Mouse (Mus musculus): ENCODE measurements around the gene Tmod1.

Gene Tmod1

DNA sequence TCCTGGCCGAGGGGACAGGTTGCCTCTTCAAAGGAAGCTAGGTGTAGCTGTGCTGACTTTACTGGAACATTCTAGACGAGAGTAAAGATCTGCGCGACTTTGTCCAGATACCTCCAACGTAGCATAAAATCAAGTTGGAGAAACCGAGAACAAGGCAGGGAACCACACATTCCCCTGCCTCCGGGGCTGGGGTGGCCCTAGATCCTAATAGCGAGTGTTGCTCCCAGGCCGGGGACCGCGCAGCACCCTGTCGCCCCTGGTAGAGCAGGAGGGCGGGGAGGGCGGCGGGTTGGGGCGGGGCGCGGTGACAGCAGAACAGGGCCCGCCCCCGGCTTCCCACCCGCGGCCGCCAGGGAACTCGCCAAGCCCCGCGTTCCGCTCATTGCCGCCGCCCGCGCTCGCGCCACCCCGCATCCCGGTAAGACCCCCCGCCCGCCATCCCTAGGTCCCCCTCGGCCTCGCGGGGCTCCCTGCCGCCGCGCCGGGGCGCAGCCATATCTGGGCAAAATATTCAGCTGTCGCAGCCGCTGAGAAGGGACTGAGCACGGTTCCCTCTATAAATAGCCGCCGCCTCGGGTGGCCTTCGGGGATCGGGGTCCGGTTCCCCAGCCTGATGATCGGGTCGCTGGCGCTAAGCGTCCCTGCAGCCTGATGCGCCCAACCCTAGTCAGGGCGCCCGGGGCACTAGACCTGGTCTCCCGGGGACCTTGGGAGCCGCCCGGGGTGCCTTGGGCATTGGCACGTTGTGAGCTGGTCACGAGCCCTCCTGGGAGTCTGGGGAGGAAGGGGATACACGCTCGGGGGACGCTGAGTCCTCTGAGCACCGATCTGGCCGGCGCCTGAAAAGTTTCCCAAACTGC lies at the start of gene Tmod1:
TSS of gene Tmod1 (plus strand) at position 44 of the 860 bp plus-strand sequence.
- peak; percentile 79 to 90 for DNase-seq (ENCODE audit: low spot score in 2 of 2)

DNA sequence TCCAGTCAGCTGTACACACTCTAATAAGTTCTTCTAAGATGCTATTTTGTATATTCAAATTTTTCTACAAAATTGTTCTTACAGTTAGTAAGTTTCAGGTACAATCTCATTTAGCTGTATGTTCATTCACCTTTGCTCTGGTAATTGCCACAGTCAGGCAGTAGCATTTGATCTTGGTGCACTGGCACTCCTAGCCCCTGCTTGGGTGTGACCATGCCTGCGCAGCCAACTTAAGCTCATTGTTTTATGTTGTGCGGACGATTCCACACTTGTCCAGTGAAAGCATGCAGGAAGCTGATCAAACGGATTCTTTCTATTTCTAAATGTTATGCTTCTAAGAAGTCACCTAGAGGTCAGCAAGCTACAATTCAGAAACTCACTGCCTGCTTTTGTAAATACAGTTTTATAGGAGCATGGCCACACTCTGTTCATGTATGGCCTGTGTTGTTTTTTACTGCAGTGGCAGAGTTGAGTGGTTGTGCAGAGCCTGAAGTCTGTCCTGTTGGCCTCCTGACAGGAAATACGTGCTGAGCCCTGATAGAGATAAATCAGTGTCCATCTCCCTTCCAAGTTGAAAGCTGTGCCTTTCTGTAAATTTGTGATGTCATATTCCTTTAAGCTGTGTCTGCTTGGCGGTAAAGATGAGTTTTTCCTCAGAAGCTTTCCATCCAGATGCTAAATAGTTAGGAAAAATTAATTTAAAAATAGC lies 48.2 kb upstream of the Tmod1 start:
- no peak for DNase-seq (ENCODE audit: low spot score in 2 of 2)

- no peak for DNase-seq (ENCODE audit: low spot score in 2 of 2)
Observed at GRCm38 (mm10) chr4:45998536-45998935, 40.2 kb upstream of the Tmod1 start.

- DNase-seq (ENCODE audit: low spot score in 2 of 2), result no peak
Observed at GRCm38 (mm10) chr4:46008142-46008793, 30.5 kb upstream of the Tmod1 start.

DNA sequence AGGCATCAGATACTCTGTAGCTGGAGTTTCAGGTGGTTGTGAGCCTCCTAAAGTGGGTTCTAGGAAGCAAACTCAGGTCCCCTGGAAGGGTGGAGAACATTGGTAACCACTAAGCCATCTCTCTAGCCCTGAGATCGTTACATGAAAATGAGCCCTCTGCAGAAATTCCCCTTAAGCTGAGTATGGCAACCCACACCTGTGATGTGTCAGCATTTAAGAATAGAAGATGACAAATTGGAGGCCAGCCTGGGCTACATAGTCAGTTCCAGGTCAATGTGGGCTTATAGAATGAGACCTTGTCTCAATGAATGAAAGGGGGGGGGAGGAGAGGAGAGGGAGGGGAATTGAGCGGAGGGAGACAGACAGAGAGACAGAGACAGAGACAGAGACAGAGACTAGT lies 27.0 kb upstream of the Tmod1 start:
- DNase-seq (ENCODE audit: low spot score in 2 of 2), result no peak

DNA sequence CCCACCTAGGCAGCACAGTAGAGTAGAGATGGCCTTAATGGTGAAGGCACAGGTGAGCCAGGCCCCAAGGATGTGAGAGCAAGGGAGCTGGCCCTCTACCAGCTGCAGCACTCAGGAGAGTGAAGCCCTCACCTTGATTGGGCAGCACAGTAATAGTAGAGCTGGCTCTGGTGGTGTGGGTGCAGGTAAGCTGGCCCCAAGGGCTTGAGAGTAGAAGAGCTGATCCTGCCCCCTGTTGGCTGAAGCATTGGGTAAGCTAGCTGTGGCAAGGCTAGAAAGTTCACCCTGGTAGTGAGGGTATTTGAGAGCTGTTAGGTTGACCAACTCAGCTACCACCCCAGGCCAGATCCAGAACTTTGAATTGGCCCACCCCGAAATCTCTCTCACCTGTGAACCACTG lies 23.1 kb upstream of the Tmod1 start:
- DNase-seq (ENCODE audit: low spot score in 2 of 2), result no peak

GRCm38 (mm10) chr4:46023021-46023481 lies 15.7 kb upstream of the Tmod1 start:
- no peak for DNase-seq (ENCODE audit: low spot score in 2 of 2)

- DNase-seq (ENCODE audit: low spot score in 2 of 2), result peak in 1 of 2 experiments; percentile 52
Observed at GRCm38 (mm10) chr4:46025893-46026292, 12.8 kb upstream of the Tmod1 start.

DNA sequence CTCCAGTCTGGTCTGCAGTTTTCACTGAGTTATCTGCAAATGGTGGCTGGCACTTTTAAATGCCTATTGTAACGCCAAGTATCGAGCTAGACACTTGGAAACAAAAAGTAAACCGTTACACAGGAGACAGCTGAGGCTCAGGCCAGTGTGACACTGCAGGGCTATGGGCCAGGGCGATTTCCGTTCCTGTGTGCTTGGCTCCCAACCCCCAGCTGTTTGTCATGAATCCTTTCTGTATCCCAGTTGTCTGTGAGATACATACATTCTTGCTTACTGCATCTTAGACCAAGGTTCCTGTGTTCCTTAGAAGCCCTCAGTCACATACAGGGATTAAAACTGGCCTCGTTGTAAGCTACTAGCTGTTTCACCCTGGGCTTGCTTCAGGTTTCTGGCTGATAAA lies 10.5 kb upstream of the Tmod1 start:
- no peak for DNase-seq (ENCODE audit: low spot score in 2 of 2)

GRCm38 (mm10) chr4:46028781-46029180 lies 10.0 kb upstream of the Tmod1 start:
- no peak for DNase-seq (ENCODE audit: low spot score in 2 of 2)

- DNase-seq (ENCODE audit: low spot score in 2 of 2), result no peak
Observed at GRCm38 (mm10) chr4:46029552-46029951, 9.2 kb upstream of the Tmod1 start.

DNA sequence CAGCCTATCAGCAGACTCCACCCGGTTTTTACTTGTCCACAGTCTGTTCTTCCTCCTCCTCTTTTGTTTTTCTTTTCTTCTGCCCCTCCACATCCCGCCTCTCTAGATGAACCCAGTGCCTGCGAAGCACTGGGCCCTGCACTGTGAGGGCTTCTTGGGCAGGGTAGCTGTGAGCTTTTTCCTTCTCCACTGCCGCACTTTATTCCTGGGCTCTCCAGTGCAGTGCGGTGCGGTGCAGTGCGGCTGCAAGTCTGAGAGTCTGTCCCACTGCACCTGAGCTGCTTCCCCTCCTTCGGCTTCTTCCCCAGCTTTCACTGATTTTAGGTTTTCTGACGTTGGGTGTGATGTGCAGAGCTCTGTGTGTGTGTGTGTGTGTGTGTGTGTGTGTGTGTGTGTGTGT lies 6.3 kb upstream of the Tmod1 start:
- no peak for DNase-seq (ENCODE audit: low spot score in 2 of 2)

DNA sequence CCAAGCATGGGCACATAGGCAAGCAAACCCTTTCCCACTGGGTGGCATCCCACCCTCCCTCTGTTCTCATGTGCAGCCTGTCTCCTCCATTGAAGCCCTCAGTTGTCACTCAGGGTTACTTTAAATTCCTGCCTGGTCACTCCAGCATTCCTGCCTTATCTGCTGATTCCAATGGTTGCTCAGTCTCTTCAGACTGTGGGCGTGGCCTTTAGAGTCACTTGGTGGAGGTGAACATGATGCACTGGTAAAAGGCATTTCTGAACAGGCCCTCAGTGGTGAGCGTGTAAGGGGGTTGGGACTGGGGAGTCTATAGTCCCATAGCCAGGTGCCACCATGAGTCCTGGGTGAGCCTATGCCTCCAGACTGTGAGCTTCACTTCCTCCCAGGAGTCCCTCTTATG lies 5.5 kb upstream of the Tmod1 start:
- DNase-seq (ENCODE audit: low spot score in 2 of 2), result no peak

DNA sequence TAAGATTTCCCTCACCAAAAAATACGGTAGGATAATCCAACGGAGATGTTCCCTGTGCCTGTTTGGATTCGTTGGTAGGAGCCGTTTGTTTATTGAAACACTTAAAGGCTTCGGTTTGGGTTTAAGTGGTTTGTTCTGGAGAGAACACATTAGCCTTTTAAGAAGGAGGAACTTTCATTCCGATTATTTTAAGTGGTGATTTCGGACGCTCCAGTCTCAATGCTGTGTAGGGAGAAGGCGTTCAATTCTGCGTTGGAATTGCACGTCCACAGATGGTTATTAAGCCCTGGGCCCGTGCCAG lies 194 bp upstream of the Tmod1 start:
- DNase-seq (ENCODE audit: low spot score in 2 of 2), result no peak

- DNase-seq (ENCODE audit: low spot score in 2 of 2), result peak; percentile 53 to 62
Observed at GRCm38 (mm10) chr4:46039899-46040298, 1.2 kb downstream of the Tmod1 start.

- DNase-seq (ENCODE audit: low spot score in 2 of 2), result peak; percentile 74 to 80
Observed at GRCm38 (mm10) chr4:46040594-46041192, 2.0 kb downstream of the Tmod1 start.

DNA sequence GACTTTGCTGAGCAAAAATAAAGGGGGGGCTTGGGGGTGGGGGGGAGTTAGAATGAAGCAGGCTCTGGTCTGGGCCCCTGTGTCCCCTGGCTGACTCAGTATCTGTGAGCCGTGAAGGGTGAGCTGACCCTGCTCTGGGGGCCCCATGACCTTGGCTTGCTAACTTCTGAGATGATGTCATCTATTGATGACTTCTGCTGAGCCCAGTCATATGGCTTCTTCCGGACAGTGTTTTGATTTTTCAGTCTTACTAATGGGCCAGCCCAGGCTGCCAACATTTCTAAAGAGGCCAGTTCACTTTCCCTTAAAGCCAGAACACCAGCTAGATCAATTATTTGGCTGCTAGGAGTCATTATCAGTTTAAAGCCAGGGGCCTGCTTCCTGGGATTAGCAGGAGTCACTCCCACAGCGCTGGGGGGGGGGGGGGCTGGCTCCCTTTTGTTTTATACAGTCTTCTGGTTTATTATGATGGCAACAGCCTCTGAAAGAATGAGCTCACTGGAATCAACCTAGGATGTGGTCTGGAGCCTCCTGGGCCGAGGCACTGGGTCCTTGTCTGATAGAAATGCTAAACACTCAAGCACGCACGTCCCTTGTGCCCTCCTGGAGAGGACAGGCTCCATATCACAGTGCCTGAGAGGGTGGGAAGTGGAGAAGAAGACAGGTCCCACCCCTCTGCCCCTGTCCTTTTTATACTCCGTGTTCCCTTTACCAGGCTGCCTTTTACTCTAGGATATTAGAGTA lies 3.2 kb downstream of the Tmod1 start:
- DNase-seq (ENCODE audit: low spot score in 2 of 2), result peak in 1 of 2 experiments; percentile 36

DNA sequence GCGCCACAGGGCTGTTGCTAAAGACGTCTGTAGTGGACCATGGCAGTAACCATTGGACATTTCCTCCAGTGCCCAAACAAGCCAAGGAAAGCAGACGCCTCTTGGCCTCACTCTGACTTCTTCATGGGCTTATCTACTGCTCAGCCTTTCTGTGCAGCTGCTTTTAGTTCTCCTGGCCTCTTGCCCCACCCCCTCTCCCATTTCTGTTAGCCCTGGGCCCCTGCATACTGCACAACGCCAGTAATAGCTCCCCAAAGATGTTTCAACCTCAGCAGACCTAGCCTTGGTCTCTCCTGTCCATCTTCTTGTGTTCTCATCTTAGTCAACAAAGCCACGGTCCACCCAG lies 3.7 kb downstream of the Tmod1 start:
- DNase-seq (ENCODE audit: low spot score in 2 of 2), result peak in 1 of 2 experiments; percentile 57

DNA sequence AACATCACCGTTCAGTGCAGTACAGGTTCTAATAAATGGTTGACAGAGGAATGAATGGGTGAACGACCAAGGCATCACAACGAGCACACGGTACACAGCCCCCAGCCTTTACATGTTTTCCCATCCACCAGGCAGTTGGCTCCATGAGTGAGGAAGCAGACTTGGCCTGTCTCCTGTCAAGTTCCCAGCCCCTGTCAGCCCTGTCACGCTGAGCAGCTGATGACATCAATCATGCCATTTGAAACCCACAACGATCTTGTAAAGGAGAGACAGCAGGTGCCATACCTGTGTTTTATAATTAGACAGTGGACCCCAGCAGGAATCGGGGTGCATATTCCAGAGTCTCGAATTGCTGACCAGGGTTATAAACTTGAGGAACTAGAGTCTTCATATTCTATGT lies 4.6 kb downstream of the Tmod1 start:
- DNase-seq (ENCODE audit: low spot score in 2 of 2), result no peak

DNA sequence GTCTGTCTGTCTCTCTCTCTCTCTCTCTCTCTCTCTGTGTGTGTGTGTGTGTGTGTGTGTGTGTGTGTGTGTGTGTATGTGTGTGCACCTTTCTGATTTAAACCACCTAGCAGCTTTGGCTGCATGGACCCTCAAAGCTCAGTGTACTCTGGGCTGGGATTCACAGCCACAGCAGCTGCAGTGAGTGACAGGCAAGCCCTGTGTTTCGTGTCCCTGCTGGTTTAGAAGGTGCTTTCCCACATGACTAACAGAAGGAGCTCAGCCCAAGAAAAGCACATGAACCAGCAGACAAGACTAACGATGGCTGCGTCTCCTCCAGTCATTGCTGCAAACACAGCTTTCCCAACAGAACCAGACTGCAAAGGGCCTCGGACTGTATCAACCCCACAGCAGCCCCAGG lies 9.2 kb downstream of the Tmod1 start:
- no peak for DNase-seq (ENCODE audit: low spot score in 2 of 2)

GRCm38 (mm10) chr4:46048418-46048817 lies 9.7 kb downstream of the Tmod1 start:
- DNase-seq (ENCODE audit: low spot score in 2 of 2), result no peak

All from spleen, postnatal 10 days (tissue).